Mouse (Mus musculus): Measurements from ENCODE around the gene Rpl38. TPM values are rescaled to one million over a fixed set of nuclear protein-coding genes. Genes with fewer than 3 reads are reported as not detected.

The Rpl38 gene
- polyA plus RNA-seq, 1 experiment from 2014 or later: 959 TPM

DNA sequence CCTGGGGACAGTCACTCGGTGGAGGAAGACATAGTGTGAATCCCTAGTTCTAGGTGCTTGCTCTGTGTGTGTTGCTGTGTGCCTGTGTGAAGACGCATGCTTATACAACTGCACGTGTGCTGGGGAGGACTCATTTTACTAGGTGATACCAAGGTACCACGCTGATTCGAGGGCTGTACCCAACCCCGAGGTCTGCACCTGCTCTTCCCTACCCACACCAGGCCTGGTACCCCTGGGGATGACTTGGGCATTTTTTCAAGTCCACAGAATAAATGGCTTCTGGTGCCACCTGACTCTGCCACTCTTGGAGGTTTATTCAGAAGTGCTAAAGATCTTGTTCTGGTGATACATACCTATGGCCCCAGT is 34.7 kb downstream of the Rpl38 start:
- Histone ChIP-seq H3K36me3 (peaks cover 11% of the 10 kb centered on the region), H3K9me3 (no peaks in the 10 kb centered on the region), H3K4me1 (replicated peaks) (peaks cover 16% of the 10 kb centered on the region), H3K27ac (no peak overlapping the region), H3K27me3 (ENCODE audit: insufficient read depth, poor library complexity, severe bottlenecking) (no peaks in the 10 kb centered on the region), H3K4me3 (no peak overlapping the region)
- no peak for DNase-seq (ENCODE audit: low spot score)
- WGBS: 90% methylated on average over 6 of the region's 6 CpGs

DNA sequence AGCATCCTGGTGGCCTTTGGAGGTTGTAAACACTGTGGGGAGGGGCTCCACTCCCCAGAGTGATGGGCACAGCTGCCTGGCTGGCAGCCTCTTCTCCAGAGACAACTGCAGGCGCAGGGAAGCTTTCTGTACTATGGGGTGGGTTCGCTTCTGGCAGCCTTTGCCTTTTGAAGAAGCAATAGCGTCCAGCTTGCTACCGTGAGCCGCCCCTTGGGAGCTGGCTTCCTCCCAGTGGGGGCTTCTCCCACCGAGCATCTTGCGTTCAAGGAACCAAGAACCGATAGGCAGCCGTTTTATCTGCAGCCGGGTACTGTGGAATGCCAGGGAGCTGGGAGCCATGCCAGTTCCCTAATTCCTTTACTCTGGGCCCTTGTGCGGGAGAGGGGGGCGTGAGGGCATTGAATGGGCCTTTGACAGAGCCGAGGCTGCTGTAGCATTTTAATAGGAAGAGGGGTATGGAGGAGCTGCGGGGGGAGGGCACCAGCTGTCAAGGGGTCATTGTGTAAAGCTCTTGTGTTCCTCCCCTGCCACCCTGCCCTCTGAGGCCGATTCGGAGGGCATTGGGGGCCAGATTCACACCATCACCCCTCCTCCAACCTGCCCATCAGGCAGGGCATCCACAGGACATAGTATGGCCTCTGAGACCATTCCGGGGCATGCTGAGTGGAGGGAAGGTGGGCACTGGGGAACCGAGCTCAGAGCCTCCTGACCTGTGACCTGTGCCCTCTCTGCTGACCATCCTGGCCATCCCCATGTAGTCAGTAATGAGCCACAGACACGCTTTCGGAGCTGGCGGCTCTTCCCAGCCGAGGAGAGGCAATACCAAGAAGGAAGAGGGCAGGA is 36.0 kb downstream of the Rpl38 start:
- DNase-seq (ENCODE audit: low spot score): no peak
- H3K4me1 ChIP-seq (replicated peaks): peaks cover 16% of the 10 kb centered on the region
- H3K4me3 ChIP-seq: no peak overlapping the region
- WGBS: 46% methylated on average over 22 of the region's 22 CpGs
- no peaks in the 10 kb centered on the region for H3K9me3 ChIP-seq
- H3K27me3 ChIP-seq (ENCODE audit: insufficient read depth, poor library complexity, severe bottlenecking): no peaks in the 10 kb centered on the region
- H3K36me3 ChIP-seq: peaks cover 21% of the 10 kb centered on the region
- peak overlapping the region; percentile 75 for H3K27ac ChIP-seq

DNA sequence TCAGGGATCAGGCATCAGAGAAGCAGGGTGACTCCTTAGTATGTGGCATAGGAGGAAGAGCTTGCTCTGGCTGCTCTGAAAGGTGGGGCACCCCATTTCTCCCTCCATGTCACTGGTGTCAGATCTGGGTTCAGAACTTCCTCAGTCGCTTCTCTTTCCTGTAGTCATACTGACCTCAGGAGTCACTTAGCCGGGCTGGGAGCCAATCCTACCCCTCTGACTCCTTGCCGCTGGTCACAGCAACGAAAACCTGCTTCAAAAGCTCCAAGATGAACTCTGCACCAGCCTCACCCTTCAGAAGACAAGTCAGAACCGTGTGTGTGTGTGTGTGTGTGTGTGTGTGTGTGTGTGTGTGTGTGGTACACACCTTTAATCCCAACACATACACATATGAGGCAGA is 38.0 kb downstream of the Rpl38 start:
- H3K27me3 ChIP-seq (ENCODE audit: insufficient read depth, poor library complexity, severe bottlenecking): no peaks in the 10 kb centered on the region
- H3K9me3 ChIP-seq: no peaks in the 10 kb centered on the region
- H3K4me3 ChIP-seq: no peak overlapping the region
- DNase-seq (ENCODE audit: low spot score): no peak
- H3K36me3 ChIP-seq: peaks cover 28% of the 10 kb centered on the region
- no peak overlapping the region for H3K27ac ChIP-seq
- WGBS: 87% methylated on average over 5 of the region's 5 CpGs
- peaks cover 16% of the 10 kb centered on the region for H3K4me1 ChIP-seq (replicated peaks)

DNA sequence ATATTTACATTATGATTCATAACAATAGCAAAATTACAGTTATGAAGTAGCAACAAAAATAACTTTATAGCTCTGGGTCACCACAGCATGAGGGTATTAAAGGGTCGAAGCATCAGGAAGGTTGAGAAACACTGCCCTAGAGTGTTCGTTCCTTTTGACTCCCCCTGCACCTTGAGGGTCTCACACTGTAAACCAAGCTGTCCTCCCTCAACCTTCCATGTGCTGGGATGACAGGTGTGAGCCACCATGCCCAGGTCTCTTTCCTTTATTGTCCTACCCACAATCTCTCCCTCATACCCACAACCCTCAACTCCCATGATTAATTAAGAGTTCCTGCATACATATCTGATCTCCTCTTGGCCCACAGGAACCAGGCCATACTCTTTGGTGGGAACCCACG is 43.1 kb downstream of the Rpl38 start:
- H3K36me3 ChIP-seq: peaks cover 35% of the 10 kb centered on the region
- 91% methylated on average over 3 of the region's 3 CpGs for WGBS
- H3K27me3 ChIP-seq (ENCODE audit: insufficient read depth, poor library complexity, severe bottlenecking): no peaks in the 10 kb centered on the region
- H3K27ac ChIP-seq: no peak overlapping the region; the same call in 1 of the 2 replicates
- no peaks in the 10 kb centered on the region for H3K9me3 ChIP-seq
- H3K4me3 ChIP-seq: no peak overlapping the region
- DNase-seq (ENCODE audit: low spot score): no peak
- H3K4me1 ChIP-seq (replicated peaks): 0 out of 2 replicates have a peak, but pooled peaks cover 13% of the 10 kb centered on the region

DNA sequence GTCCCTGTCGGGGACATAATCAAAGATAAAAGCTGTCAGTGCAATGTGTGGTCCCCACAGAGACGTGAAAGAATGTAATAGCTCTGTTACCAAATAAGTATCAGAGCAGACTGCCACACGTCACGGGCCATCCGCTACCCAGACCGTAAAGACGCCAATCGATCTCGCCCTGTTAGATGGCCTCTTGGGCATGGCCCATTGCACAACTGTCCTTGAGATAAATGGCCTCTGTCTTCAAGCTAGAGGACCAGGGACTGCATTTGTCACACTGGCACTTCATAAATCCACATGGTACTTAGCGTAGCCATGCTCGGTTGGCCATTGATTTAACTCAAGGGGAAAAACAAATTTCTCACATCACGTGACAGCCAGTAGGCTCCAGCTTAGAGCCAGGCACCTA is 43.5 kb downstream of the Rpl38 start:
- WGBS: 88% methylated on average over 12 of the region's 12 CpGs
- H3K4me1 ChIP-seq (replicated peaks): 0 out of 2 replicates have a peak, but pooled peaks cover 13% of the 10 kb centered on the region
- no peaks in the 10 kb centered on the region for H3K9me3 ChIP-seq
- peaks cover 35% of the 10 kb centered on the region for H3K36me3 ChIP-seq
- no peaks in the 10 kb centered on the region for H3K27me3 ChIP-seq (ENCODE audit: insufficient read depth, poor library complexity, severe bottlenecking)
- no peak overlapping the region for H3K4me3 ChIP-seq
- no peak for DNase-seq (ENCODE audit: low spot score)
- no peak overlapping the region; the same call in 1 of the 2 replicates for H3K27ac ChIP-seq

DNA sequence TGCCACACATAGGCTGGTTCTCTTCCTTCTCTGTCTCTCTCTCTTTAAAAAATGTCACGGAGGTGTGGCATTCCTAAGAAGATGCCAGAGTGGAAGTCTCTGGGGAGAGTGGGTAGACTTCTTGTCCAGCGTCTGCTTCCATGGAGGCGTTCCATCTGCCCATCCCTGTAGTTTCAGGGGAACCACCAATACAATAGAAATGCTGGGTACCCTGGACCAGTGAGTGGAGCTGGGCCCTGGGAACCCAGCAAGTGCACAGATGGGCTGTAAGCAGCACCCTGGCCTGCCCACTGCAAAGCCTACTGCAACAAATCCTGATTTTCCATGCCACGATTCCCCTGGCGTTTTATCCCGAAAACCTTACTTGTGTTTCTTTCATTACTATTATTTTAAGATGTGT is 46.2 kb downstream of the Rpl38 start:
- WGBS: 89% methylated on average over 6 of the region's 6 CpGs
- no peak overlapping the region for H3K27ac ChIP-seq

DNA sequence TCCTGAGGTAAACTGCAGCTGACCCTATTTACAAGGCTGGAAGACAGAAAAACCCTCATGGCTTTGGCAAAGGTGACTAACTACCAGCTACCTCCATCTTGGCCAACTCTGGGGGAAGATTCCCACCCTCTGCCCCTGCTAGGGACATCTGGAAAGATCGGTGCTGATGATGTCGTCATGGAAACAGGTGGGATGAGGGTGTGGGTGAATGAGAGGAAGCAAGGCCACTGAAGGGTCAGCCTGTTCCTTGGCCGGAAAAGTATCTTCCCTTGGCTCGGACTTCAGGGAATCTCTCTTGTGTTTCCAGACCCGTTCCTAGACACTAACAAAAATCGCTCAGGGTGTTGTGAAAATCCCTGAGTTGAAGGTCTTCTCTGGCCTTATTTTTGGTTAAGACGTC is 47.2 kb downstream of the Rpl38 start:
- no peak overlapping the region for H3K4me3 ChIP-seq
- H3K27me3 ChIP-seq (ENCODE audit: insufficient read depth, poor library complexity, severe bottlenecking): no peaks in the 10 kb centered on the region
- H3K27ac ChIP-seq: peak overlapping the region; percentile 26; the same call in 1 of the 2 replicates
- no peaks in the 10 kb centered on the region for H3K9me3 ChIP-seq
- 0 out of 2 replicates have a peak, but pooled peaks cover 14% of the 10 kb centered on the region for H3K4me1 ChIP-seq (replicated peaks)
- no peak for DNase-seq (ENCODE audit: low spot score)
- H3K36me3 ChIP-seq: peaks cover 12% of the 10 kb centered on the region
- WGBS: 79% methylated on average over 7 of the region's 7 CpGs

More for the DNA sequence above, 46.2 kb downstream of the Rpl38 start:
- DNase-seq (ENCODE audit: low spot score): no peak
- Histone ChIP-seq H3K9me3 (no peaks in the 10 kb centered on the region), H3K4me1 (replicated peaks) (0 out of 2 replicates have a peak, but pooled peaks cover 13% of the 10 kb centered on the region), H3K4me3 (no peak overlapping the region), H3K36me3 (peaks cover 18% of the 10 kb centered on the region), H3K27me3 (ENCODE audit: insufficient read depth, poor library complexity, severe bottlenecking) (no peaks in the 10 kb centered on the region)

DNA sequence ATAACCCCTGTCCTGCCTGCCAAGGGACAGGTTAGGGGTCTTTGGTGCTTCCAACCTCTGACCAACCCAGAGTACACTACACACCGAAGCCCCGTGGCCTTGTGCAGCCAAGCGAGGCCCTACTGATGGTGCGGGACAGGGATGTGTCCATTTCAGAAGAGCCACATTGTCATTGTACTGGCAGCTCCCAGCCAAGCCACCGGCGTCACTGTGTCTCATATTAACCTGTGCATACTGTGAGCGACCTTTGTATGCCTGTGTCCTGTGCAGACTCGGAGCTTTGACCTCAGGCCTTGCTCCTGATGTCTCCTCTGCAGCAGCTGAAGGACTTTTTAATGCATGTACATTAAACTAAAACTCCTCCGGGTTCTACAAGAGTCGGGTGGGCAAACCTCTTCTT is 52.2 kb downstream of the Rpl38 start:
- peaks cover 16% of the 10 kb centered on the region for H3K4me1 ChIP-seq (replicated peaks)
- no peak overlapping the region for H3K4me3 ChIP-seq
- 83% methylated on average over 10 of the region's 10 CpGs for WGBS
- H3K27ac ChIP-seq: no peak overlapping the region
- H3K36me3 ChIP-seq: no peaks in the 10 kb centered on the region
- H3K9me3 ChIP-seq: no peaks in the 10 kb centered on the region
- H3K27me3 ChIP-seq (ENCODE audit: insufficient read depth, poor library complexity, severe bottlenecking): no peaks in the 10 kb centered on the region
- no peak for DNase-seq (ENCODE audit: low spot score)

Other genes starting within 250 kb of the Rpl38 start
- 15.6 and 15.9 TPM in 2 replicates for gene Ttyh2, start 6.9 kb downstream of the Rpl38 start, polyA plus RNA-seq (2016; fragmentation: Nextera tagmentation; extraction: Ambion mirVana)
- 4.0 and 6.3 TPM in 2 replicates for gene Dnaic2, start 58.9 kb downstream of the Rpl38 start, polyA plus RNA-seq (2016; fragmentation: Nextera tagmentation; extraction: Ambion mirVana)
- 1.1 and 3.8 TPM in 2 replicates for gene Kif19a, start 96.9 kb downstream of the Rpl38 start, polyA plus RNA-seq (2016; fragmentation: Nextera tagmentation; extraction: Ambion mirVana)
- 50.8 and 60.0 TPM in 2 replicates for gene Btbd17, start 127.4 kb downstream of the Rpl38 start, polyA plus RNA-seq (2016; fragmentation: Nextera tagmentation; extraction: Ambion mirVana)
- 0.37 and 0.77 TPM in 2 replicates for gene Gpr142, start 130.4 kb downstream of the Rpl38 start, polyA plus RNA-seq (2016; fragmentation: Nextera tagmentation; extraction: Ambion mirVana)
- 31.5 and 42.9 TPM in 2 replicates for gene Gprc5c, start 182.6 kb downstream of the Rpl38 start, polyA plus RNA-seq (2016; fragmentation: Nextera tagmentation; extraction: Ambion mirVana)
- 0.81 and 1.0 TPM in 2 replicates for gene Cd300a, start 221.5 kb downstream of the Rpl38 start, polyA plus RNA-seq (2016; fragmentation: Nextera tagmentation; extraction: Ambion mirVana)